Mouse (Mus musculus) hindbrain, embryonic 13.5 days (tissue): ENCODE results near the gene Rora. TPM values are rescaled to one million over a fixed set of nuclear protein-coding genes. Genes with fewer than 3 reads are reported as not detected.

ENCODE experiments used
- ATAC-seq: fragments of 200-750 bp; cut with Nextera tagmentation; 2 replicates; pipeline ENCODE4 v1.8.0; 2017; ENCODE audit warnings: moderate TSS enrichment; ENCODE audit not compliant: low FRiP score
- H3K27ac ChIP-seq: fragments of 300-500 bp; sonication (generic); 2 replicates; pipeline ENCODE4 v1.5.1; 2015; ENCODE audit warnings: inconsistent platforms, mild to moderate bottlenecking, moderate library complexity
- H3K27me3 ChIP-seq: fragments of 300-500 bp; sonication (generic); 2 replicates; pipeline ENCODE4 v1.6.1; 2015; ENCODE audit warnings: mild to moderate bottlenecking, inconsistent platforms
- H3K36me3 ChIP-seq: fragments of 300-500 bp; sonication (generic); 2 replicates; pipeline ENCODE4 v1.6.1; 2015; ENCODE audit warnings: mild to moderate bottlenecking, inconsistent platforms
- H3K4me1 ChIP-seq: fragments of 300-500 bp; sonication (generic); replicated peaks from 2 replicates; pipeline ENCODE4 v1.6.1; 2015; ENCODE audit warnings: inconsistent platforms
- H3K4me2 ChIP-seq: fragments of 300-500 bp; sonication (generic); 2 replicates; pipeline ENCODE4 v1.6.1; 2015; ENCODE audit warnings: inconsistent platforms, mild to moderate bottlenecking, moderate library complexity
- H3K4me3 ChIP-seq: fragments of 300-500 bp; sonication (generic); 2 replicates; pipeline ENCODE4 v1.5.1; 2015; ENCODE audit warnings: mild to moderate bottlenecking, inconsistent platforms
- H3K9ac ChIP-seq: fragments of 300-500 bp; sonication (generic); 2 replicates; pipeline ENCODE4 v1.6.1; 2015; ENCODE audit warnings: mild to moderate bottlenecking, inconsistent platforms
- H3K9me3 ChIP-seq: fragments of 300-500 bp; sonication (generic); 2 replicates; pipeline ENCODE4 v1.6.1; 2016; ENCODE audit warnings: inconsistent platforms
- WGBS: fragments of 180-500 bp; shearing (Covaris S2); methylation state at CpG from one replicate; pipeline ENCODE4 v1.1.7; 2015; 5-methylcytosine and 5-hydroxymethylcytosine counted together
- polyA plus RNA-seq: library from polyadenylated mRNA; unstranded; fragments of >200 nt; fragmentation: Nextera tagmentation; extraction: Ambion mirVana; gene quantifications from 2 replicates; pipeline ENCODE4 v1.2.1, GENCODE M21; 2015

Gene Rora
- polyA plus RNA-seq, 1 experiment from 2014 or later: 25.0 TPM

DNA sequence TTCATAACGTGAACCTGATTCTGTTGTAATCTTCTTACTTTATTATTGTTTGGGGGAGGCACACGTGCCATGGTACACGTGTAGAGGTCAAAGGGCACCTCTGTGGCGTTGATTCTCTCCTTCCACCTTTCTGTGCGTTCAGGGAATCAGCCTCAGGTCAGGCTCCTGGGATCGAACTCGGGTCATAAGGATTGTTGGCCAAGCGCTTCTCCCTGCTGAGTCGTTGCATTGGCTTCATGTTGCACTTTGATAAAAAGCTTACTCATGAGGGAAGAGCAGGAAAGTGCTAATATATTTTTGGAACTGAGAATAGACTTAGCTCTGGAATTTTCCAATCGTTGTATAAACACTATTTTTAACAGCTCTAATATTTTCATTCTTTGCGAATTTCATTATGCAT is 654.4 kb downstream of the Rora start:
- Histone ChIP-seq H3K36me3 (no peaks in the 10 kb centered on the region), H3K27ac (no peak overlapping the region), H3K27me3 (0 out of 2 replicates have a peak, but pooled peaks cover 6% of the 10 kb centered on the region), H3K4me1 (peaks cover 20% of the 10 kb centered on the region), H3K4me2 (no peak overlapping the region), H3K9ac (no peak overlapping the region), H3K4me3 (no peak overlapping the region), H3K9me3 (no peaks in the 10 kb centered on the region)
- no peak for ATAC-seq
- 92% methylated on average over 11 of the region's 11 CpGs for WGBS

DNA sequence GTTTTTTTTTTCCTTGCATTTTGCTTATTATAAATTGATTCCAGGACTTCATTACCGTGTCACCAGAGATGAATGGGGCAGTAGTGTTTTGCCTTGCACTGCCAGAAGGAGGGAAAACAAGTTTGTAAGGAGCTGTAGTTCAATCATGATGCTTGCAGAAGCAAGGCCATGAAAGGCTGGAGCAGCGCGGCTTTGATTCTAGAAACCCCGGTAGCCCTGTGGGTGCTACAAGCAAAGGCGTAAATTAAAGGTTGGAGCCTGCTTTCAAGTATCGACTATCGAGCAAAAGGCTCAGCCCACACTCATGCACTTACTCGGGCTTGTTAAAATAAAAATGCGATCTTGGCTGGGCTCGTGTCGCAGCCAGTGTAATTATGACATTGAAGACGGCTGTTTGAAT is 656.9 kb downstream of the Rora start:
- Histone ChIP-seq H3K9me3 (no peaks in the 10 kb centered on the region), H3K4me1 (peaks cover 20% of the 10 kb centered on the region), H3K4me2 (no peak overlapping the region), H3K27ac (no peak overlapping the region), H3K9ac (no peak overlapping the region), H3K27me3 (no peaks in the 10 kb centered on the region), H3K4me3 (no peak overlapping the region), H3K36me3 (no peaks in the 10 kb centered on the region)
- WGBS: 65% methylated on average over 12 of the region's 12 CpGs
- ATAC-seq: no peak

DNA sequence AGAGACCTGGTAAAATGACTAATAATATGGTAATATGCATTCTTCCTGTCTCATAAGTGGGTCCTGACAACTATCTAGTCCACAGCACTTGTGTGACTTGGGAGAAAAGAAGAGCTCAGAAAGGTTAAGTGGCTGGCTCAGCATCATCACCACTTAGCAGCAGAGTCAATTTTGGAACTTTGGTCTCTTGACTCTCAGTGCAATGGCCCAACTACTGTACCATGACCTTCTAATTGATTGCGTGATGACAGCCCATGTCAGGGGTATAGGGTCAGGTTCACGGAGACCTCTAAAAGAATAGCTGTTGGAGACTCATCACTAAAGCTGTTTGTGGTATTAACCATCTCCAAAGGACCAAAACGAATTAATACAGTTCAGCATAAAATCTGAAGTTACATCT is 659.7 kb downstream of the Rora start:
- Histone ChIP-seq H3K4me2 (no peak overlapping the region), H3K4me3 (no peak overlapping the region), H3K36me3 (no peaks in the 10 kb centered on the region), H3K9me3 (no peaks in the 10 kb centered on the region), H3K4me1 (peaks cover 12% of the 10 kb centered on the region; the same call in 1 of the 2 replicates), H3K27me3 (no peaks in the 10 kb centered on the region), H3K9ac (no peak overlapping the region), H3K27ac (no peak overlapping the region)
- ATAC-seq: no peak
- 79% methylated on average over 3 of the region's 3 CpGs for WGBS

DNA sequence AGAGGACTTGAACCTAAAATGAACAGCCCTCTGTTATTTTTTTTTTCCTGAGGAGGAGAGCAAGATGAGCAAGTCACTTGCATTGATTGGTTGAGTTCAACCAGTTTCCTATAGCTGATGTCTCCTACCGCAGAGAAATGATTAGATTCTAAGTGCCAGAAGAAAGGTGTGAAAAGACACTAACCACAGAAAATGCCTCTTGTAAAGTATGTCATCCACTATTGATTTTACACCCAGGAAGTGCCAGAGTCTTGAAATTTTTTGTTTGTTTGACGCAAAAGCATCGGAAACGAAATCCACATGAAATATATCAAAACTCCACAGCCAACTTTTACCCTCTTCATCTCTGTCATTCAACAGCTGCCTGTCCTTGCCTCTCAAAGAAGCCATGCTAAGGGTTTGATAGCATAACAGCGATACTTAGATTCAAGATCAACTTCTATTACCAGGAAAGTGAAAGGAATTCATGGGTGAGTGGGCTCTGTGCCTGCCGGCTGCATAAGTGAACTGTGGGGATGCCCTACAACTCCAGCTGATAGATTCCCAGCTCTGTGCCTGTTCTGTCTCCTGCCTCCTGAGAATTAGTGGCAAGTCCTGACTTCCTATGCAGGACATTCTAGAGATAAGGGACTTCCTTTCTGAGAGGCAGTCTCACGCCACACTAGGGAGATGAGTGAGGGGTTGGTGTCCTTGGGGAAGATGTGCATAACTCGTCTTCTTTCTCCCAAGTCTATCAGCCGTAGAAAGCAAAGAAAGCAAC is 661.0 kb downstream of the Rora start:
- H3K4me1 ChIP-seq: peaks cover 12% of the 10 kb centered on the region; the same call in 1 of the 2 replicates
- no peak overlapping the region for H3K4me2 ChIP-seq
- no peak overlapping the region for H3K9ac ChIP-seq
- no peak for ATAC-seq
- H3K36me3 ChIP-seq: no peaks in the 10 kb centered on the region
- H3K4me3 ChIP-seq: no peak overlapping the region
- 84% methylated on average over 9 of the region's 9 CpGs for WGBS
- no peak overlapping the region for H3K27ac ChIP-seq
- H3K27me3 ChIP-seq: no peaks in the 10 kb centered on the region
- no peaks in the 10 kb centered on the region for H3K9me3 ChIP-seq

DNA sequence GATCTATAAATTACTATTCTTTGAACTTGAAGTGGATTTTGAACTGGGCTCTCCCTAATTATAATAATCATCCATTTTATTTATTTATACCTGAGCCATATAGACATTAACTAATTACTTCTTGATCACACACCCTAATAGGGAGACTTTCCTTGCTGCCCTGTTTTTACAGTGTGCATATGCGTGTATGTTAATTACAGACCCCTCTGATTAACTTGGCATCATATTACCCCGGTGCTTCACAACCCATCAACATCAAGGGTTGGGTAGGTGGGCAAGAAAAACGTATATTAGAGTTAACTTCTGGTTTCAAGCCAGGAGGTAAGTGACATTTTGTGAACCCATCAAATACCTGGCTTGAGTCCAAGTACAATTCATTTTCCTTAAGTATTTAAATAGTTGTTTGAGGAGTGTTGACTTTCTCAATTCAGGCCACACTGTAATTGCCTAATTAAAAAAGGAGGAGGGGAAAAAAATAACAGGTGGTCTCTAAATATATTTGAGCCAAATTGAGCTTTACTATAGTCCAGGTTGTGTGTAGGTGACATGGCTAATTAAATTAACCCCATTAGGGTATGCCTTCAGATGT is 664.0 kb downstream of the Rora start:
- ATAC-seq: no peak
- Histone ChIP-seq H3K4me3 (no peak overlapping the region), H3K4me2 (no peak overlapping the region), H3K9ac (no peak overlapping the region), H3K27me3 (no peaks in the 10 kb centered on the region), H3K9me3 (no peaks in the 10 kb centered on the region), H3K4me1 (peaks cover 5% of the 10 kb centered on the region; the same call in 1 of the 2 replicates), H3K27ac (no peak overlapping the region), H3K36me3 (no peaks in the 10 kb centered on the region)
- 69% methylated on average over 3 of the region's 3 CpGs for WGBS

DNA sequence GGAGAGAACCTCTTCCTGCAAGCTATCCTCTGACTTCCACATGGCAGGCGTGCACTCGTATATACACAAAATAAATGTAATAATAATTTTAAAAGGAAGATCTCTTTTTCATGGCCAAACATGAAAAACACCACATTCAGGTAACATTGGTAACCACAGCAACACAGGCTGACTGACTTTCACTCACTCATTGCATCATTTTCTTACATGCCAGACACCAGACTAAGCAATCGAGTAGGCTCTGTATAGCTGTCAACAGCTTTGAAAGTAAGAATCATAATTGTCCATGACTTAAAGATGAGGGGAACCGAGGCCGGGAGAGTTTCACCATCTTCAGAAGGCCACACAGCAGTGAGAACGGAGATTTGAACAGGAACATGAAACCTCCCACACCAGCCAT is 665.8 kb downstream of the Rora start:
- H3K4me2 ChIP-seq: no peak overlapping the region
- no peaks in the 10 kb centered on the region; the same call in 1 of the 2 replicates for H3K4me1 ChIP-seq
- no peak overlapping the region for H3K27ac ChIP-seq
- H3K9ac ChIP-seq: no peak overlapping the region
- no peaks in the 10 kb centered on the region for H3K9me3 ChIP-seq
- ATAC-seq: no peak
- WGBS: 92% methylated on average over 6 of the region's 6 CpGs
- no peak overlapping the region for H3K4me3 ChIP-seq
- no peaks in the 10 kb centered on the region for H3K27me3 ChIP-seq
- H3K36me3 ChIP-seq: no peaks in the 10 kb centered on the region

DNA sequence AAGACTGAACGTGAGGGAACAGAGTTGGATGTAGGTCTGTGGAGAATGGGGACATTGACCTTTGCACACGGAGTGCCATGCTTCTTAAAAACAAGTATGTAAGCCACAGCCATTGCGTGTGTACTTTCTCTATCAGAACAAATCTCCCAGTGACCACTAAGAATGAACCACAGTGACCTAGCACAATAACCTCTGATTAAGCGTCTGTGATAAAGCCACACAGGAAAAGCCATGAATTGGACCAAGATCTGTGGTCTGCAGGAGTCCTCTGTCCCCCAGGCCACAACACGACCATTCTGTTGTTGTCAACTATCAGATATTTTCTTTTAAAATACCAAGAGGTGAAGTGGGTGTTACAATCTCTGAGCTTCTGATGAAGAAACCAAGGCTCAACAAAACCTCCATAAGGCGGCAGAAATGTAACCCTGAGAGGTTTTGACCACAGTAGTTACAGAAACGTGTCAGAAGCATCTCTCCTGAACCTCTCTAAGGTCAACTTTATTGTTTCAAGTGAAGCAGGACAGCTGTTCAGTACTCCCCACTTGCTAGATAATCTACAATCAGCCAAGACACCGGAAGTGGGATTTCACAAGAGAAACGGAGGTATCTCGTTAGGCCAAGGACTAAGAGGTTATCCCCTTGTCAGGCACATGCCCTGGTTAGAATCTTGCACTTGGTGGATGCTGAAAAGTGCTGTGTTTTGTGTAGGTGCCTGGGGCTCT is 666.5 kb downstream of the Rora start:
- Histone ChIP-seq H3K36me3 (no peaks in the 10 kb centered on the region), H3K4me2 (no peak overlapping the region), H3K4me1 (no peaks in the 10 kb centered on the region; the same call in 1 of the 2 replicates), H3K9ac (no peak overlapping the region), H3K9me3 (no peaks in the 10 kb centered on the region), H3K27ac (no peak overlapping the region), H3K4me3 (no peak overlapping the region), H3K27me3 (no peaks in the 10 kb centered on the region)
- 78% methylated on average over 10 of the region's 10 CpGs for WGBS
- no peak for ATAC-seq

DNA sequence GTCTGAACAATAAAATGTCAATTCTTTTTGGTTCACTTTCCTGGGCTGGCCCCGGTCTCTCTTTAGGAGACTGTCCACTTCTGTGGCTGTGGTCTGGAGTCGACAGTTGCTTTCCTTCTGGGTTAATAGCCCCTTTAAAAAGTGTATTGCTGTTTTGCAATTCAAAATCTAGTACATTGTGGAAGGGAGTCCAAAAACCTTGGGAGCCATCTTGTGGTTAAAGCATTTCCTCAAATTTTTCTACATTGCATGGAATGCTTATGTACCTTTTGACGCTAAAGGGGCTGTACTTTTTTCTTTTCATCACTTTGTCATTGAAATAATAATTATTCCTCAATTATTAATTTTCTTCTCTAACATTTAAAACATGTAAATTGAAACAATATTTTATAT is 667.0 kb downstream of the Rora start:
- Histone ChIP-seq H3K4me2 (no peak overlapping the region), H3K4me3 (no peak overlapping the region), H3K9me3 (no peaks in the 10 kb centered on the region), H3K9ac (no peak overlapping the region), H3K36me3 (no peaks in the 10 kb centered on the region), H3K4me1 (no peaks in the 10 kb centered on the region; the same call in 1 of the 2 replicates), H3K27ac (no peak overlapping the region), H3K27me3 (no peaks in the 10 kb centered on the region)
- ATAC-seq: no peak
- 69% methylated on average over 3 of the region's 3 CpGs for WGBS

DNA sequence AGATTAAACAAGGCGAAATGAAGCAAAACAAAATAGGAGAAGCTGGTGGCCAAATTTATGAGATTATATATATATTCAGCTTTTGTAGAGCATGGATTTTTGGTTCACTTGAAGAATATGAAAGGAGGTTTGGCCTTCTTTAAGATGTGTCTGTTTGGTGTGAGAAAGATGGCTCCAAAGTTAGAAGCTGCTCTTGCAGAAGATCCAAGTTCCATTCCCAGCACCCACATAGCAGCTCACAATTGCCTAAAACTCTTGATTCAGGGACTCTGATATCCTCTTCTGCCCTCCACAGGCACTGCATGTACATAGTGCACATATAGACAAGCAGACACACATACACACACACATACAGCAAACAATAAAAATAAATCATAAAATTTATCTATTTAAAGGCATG is 668.4 kb downstream of the Rora start:
- peaks cover 3% of the 10 kb centered on the region for H3K4me1 ChIP-seq
- H3K4me3 ChIP-seq: no peak overlapping the region
- H3K9ac ChIP-seq: no peak overlapping the region
- no peak overlapping the region for H3K27ac ChIP-seq
- H3K4me2 ChIP-seq: no peak overlapping the region
- H3K36me3 ChIP-seq: no peaks in the 10 kb centered on the region
- no peak for ATAC-seq
- H3K9me3 ChIP-seq: no peaks in the 10 kb centered on the region
- 91% methylated on average over 1 of the region's 1 CpGs for WGBS
- H3K27me3 ChIP-seq: no peaks in the 10 kb centered on the region

DNA sequence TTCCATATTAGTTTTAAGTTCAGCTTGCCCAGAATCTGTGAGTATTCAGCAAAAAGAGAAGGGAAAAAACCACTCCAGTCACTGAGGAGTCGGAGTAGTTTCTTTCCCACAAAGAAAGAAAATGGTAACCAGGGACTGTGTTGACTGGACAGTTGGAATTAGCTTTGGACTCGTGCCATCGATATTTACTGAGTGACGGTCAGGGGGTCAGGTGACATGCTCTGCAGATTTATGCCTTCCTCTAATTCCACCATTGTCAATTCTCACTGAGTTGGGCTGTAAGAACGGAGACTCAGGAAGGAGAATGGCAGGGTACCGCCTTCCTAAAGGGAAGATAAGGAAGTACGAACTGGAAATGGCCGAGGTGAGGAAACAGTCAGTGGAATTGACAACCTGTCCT is 670.2 kb downstream of the Rora start:
- H3K9ac ChIP-seq: no peak overlapping the region
- no peaks in the 10 kb centered on the region for H3K27me3 ChIP-seq
- H3K9me3 ChIP-seq: no peaks in the 10 kb centered on the region
- WGBS: 72% methylated on average over 8 of the region's 8 CpGs
- H3K4me2 ChIP-seq: no peak overlapping the region
- H3K36me3 ChIP-seq: no peaks in the 10 kb centered on the region
- 0 out of 2 replicates have a peak overlapping the region, but pooled peaks have one; percentile 37 for H3K27ac ChIP-seq
- no peak for ATAC-seq
- no peak overlapping the region for H3K4me3 ChIP-seq
- peaks cover 6% of the 10 kb centered on the region for H3K4me1 ChIP-seq

DNA sequence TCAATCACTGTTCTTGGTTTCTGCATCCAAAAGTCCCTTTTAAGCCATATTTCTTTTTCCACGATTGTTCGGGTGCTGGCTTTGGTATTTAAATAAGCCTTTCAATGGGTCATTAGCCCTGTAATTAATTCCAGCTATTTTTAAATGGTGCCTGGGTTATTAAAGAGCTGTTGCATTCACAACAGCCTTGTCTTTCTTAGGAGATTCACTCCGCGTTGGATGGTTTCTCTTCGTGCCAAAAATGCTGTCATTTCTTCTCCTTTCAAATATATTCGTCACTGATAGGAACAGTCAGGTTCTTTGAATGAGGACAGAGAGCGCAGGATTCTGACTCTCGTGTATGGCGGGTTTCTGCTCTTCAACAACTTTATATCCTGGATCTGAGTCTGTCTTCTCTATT is 673.5 kb downstream of the Rora start:
- Histone ChIP-seq H3K9ac (no peak overlapping the region), H3K4me2 (no peak overlapping the region), H3K27me3 (no peaks in the 10 kb centered on the region), H3K27ac (no peak overlapping the region), H3K4me3 (no peak overlapping the region), H3K9me3 (no peaks in the 10 kb centered on the region), H3K36me3 (no peaks in the 10 kb centered on the region), H3K4me1 (peaks cover 6% of the 10 kb centered on the region; the same call in 1 of the 2 replicates)
- WGBS: 50% methylated on average over 9 of the region's 9 CpGs
- no peak for ATAC-seq

DNA sequence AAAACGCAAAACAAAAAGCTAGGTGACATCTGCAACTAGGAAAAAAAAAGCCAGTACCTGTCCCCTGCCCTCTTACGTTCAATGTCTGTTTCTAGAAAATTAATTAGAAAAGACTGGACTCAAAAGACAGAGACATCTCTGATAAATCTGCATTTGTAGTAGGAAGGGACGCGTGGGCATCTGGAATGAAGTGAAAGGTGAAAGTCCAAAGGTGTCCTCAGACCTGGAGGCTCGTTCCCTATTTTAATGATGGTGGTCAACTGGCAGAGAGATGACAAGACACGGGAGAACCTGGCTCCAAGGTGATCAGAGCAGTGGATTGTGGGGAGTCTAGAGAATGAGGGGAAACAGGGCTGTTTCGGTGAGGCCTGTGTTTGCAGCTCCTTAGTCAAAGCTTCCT is 674.0 kb downstream of the Rora start:
- Histone ChIP-seq H3K4me1 (peaks cover 6% of the 10 kb centered on the region; the same call in 1 of the 2 replicates), H3K4me2 (no peak overlapping the region), H3K9me3 (no peaks in the 10 kb centered on the region), H3K27ac (no peak overlapping the region), H3K4me3 (no peak overlapping the region), H3K36me3 (no peaks in the 10 kb centered on the region), H3K9ac (no peak overlapping the region), H3K27me3 (no peaks in the 10 kb centered on the region)
- 90% methylated on average over 7 of the region's 7 CpGs for WGBS
- no peak for ATAC-seq
